Mouse (Mus musculus): ENCODE results near the gene B3gnt2. TPM values are rescaled to one million over a fixed set of nuclear protein-coding genes. Genes with fewer than 3 reads are reported as not detected.

The B3gnt2 gene
- polyA plus RNA-seq, 1 experiment from 2014 or later: 11.9 TPM

DNA sequence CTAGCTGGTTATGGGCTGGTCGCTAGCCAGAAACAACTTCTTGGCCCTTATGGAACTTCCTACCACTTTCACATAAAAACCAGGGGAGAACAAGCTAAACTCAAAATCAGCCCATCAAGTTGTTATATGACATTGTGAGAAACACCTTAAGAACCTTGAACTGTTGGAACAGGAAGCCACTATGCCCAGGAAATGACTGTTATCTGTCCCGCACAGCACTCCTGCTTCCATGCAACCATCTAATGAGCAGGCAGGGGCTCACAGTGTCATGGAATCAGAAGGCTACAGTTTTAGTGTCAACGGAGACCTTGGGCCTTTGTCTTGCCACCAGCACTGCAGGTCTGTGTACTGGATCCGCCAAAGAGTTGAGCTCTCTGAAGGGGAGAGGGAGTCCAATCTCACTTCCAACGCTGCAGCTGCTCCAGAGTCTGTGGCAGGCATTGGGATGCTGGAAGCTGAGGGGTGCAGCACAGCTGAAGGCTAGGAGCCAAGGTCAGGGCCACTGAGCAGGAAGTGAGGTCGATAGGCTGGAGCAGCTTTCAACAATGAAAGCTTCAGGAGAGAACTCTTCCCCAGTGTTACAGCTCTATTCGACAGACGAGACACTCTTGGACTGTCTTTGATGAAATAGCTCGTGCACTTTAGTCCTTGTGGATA lies 36.6 kb downstream of the B3gnt2 start:
- 70% methylated on average over 9 of the region's 9 CpGs for WGBS
- Histone ChIP-seq H3K9ac (no peak overlapping the region), H3K27ac (no peak overlapping the region), H3K36me3 (no peaks in the 10 kb centered on the region), H3K4me3 (replicated peaks) (no peak overlapping the region), H3K27me3 (replicated peaks) (no peaks in the 10 kb centered on the region), H3K9me3 (no peaks in the 10 kb centered on the region), H3K4me2 (replicated peaks) (no peak overlapping the region), H3K4me1 (replicated peaks) (no peaks in the 10 kb centered on the region)
- no peak for ATAC-seq

DNA sequence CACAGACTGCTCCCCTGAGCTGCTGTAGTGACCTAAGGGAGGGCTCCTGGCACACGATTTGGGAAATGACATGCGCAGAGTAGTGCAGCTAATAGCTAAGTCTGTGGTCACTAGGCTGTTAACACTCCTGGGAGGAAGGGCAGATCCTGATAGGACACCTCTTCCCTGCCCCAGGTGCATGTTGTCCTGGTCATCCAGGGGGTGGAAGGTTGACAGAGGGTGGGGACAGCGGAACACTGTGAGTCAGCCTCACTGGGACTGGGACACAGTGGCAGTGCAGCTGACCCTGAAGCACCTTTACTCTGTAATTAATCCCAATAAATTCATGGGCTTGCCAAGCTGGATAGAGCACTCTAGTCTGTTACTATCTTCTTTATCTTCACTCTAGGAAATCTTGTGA lies 39.5 kb downstream of the B3gnt2 start:
- Histone ChIP-seq H3K4me3 (replicated peaks) (no peak overlapping the region), H3K4me1 (replicated peaks) (no peaks in the 10 kb centered on the region), H3K9me3 (no peaks in the 10 kb centered on the region), H3K27ac (no peak overlapping the region), H3K27me3 (replicated peaks) (no peaks in the 10 kb centered on the region), H3K4me2 (replicated peaks) (no peak overlapping the region), H3K9ac (no peak overlapping the region), H3K36me3 (no peaks in the 10 kb centered on the region)
- 70% methylated on average over 3 of the region's 3 CpGs for WGBS
- ATAC-seq: no peak; the same call in 1 of the 2 replicates

- Histone ChIP-seq H3K9me3 (no peaks in the 10 kb centered on the region), H3K36me3 (no peaks in the 10 kb centered on the region), H3K27ac (no peak overlapping the region), H3K4me1 (replicated peaks) (no peaks in the 10 kb centered on the region), H3K4me3 (replicated peaks) (no peak overlapping the region), H3K9ac (no peak overlapping the region), H3K27me3 (replicated peaks) (no peaks in the 10 kb centered on the region), H3K4me2 (replicated peaks) (no peak overlapping the region)
- 69% methylated on average over 5 of the region's 5 CpGs for whole genome bisulfite sequencing
- no peak for ATAC-seq
These were observed 42.4 kb downstream of the B3gnt2 start for GRCm38 (mm10) chr11:22818371-22818770.

DNA sequence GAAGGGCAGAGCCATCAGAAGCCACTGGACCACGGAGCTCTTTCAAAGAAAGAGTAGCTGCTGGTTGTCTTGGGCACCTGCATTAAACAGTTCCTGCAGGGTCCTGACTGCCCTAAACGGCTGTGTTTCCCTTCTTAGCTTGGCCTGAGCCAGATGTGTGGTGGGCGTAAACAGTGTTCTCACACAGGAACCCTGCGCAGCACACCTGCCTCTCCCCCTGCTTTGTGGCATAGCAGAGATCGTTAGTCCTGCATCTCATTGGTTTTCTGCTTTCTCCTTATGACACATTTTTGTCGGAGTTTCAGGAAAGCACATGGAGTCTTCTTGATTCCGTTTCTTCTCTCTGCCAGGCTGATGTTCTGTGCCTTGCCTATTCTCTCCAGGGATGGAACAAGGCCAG lies 44.9 kb downstream of the B3gnt2 start:
- Histone ChIP-seq H3K9ac (no peak overlapping the region), H3K27me3 (replicated peaks) (no peaks in the 10 kb centered on the region), H3K4me2 (replicated peaks) (no peak overlapping the region), H3K4me3 (replicated peaks) (no peak overlapping the region), H3K9me3 (no peaks in the 10 kb centered on the region), H3K36me3 (no peaks in the 10 kb centered on the region), H3K27ac (no peak overlapping the region), H3K4me1 (replicated peaks) (no peaks in the 10 kb centered on the region)
- no peak for ATAC-seq
- 84% methylated on average over 7 of the region's 7 CpGs for WGBS

- Histone ChIP-seq H3K27me3 (replicated peaks) (no peaks in the 10 kb centered on the region), H3K4me1 (replicated peaks) (no peaks in the 10 kb centered on the region), H3K9ac (no peak overlapping the region), H3K4me3 (replicated peaks) (no peak overlapping the region), H3K9me3 (no peaks in the 10 kb centered on the region), H3K27ac (no peak overlapping the region), H3K36me3 (no peaks in the 10 kb centered on the region), H3K4me2 (replicated peaks) (no peak overlapping the region)
- no peak for ATAC-seq
These were observed 45.6 kb downstream of the B3gnt2 start for GRCm38 (mm10) chr11:22815143-22815542.

DNA sequence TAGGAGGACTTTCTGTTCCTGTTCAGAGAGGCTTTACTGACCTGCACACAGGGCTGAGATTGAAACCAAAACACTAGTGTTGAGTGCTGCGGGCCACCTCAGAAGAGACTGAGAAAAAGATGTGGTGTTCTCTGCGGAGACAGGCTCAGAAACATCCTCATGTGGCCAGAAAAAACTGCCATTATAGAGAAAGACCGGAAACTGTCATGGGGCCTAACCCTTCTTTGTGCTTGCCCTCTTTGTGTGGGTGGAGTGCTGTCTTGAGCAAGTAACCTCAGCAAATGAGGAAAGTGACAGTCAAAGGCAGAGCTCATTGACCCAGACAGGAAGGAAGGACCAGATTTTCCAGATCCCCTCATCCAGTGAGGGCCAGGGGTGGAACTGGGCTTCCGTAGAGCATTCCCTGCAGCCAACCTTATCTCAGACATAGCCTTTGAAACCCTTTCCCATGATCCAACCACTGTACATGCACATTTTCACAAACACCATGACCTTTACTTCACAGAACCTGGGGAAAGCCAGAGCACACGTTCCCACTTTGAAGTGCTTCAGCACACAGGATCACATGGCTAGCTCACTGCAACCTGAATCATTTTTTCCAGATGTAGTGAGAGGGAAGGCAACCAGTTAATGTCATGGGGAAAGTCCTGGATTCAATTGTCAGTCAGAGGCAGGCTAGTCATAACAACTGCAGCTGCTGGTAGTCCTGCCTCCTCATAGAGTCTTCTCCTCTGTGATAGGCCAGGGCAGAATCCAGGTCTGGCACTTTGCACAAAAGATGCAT lies 46.6 kb downstream of the B3gnt2 start:
- Histone ChIP-seq H3K27me3 (replicated peaks) (no peaks in the 10 kb centered on the region), H3K4me1 (replicated peaks) (no peaks in the 10 kb centered on the region), H3K9ac (no peak overlapping the region), H3K4me3 (replicated peaks) (no peak overlapping the region), H3K9me3 (no peaks in the 10 kb centered on the region), H3K4me2 (replicated peaks) (no peak overlapping the region), H3K27ac (no peak overlapping the region), H3K36me3 (no peaks in the 10 kb centered on the region)
- WGBS: 78% methylated on average over 5 of the region's 5 CpGs
- no peak for ATAC-seq

DNA sequence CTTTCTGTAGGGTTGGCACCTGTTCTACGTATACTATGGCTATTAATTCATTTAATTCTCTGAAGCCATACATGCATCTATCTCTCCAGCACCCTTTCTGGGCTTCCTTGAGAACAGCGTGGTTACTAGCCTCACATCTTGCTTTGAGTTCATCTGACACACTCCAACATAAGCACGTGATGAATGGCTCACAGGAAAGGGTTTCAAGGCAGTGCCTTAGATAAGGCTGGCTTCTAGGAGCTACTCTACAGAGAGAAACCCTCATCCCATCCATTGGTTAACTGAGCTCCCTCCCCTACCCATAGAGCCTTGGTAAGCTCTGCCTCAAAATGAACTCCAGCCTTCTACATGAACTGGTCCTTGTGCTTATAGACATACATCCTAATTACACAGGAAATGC lies 47.3 kb downstream of the B3gnt2 start:
- H3K36me3 ChIP-seq: no peaks in the 10 kb centered on the region
- H3K9me3 ChIP-seq: no peaks in the 10 kb centered on the region
- no peak overlapping the region for H3K4me3 ChIP-seq (replicated peaks)
- H3K4me1 ChIP-seq (replicated peaks): no peaks in the 10 kb centered on the region
- no peak overlapping the region for H3K27ac ChIP-seq
- no peak for ATAC-seq
- H3K27me3 ChIP-seq (replicated peaks): no peaks in the 10 kb centered on the region
- WGBS: 80% methylated on average over 3 of the region's 3 CpGs
- no peak overlapping the region for H3K9ac ChIP-seq
- no peak overlapping the region for H3K4me2 ChIP-seq (replicated peaks)

DNA sequence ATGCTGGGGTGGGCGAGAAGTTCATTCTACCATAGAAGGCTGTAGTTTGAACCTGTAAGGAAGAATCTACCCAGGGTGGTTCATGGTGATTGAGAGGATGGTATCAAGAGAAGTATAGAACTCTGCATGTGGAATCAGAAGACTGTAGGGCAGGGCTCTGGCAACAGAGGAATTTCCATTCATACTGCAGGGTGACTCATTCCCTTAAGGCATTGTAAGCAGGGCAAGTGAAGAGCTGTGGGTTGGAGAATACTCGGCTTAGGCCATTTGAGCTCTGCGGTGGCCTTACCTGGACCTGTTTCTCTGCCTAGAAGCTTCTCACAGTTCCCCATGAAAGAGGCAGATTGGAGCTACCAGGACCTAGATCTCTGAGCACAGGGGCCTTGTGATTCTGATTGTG lies 49.3 kb downstream of the B3gnt2 start:
- Histone ChIP-seq H3K4me3 (replicated peaks) (no peak overlapping the region), H3K36me3 (no peaks in the 10 kb centered on the region), H3K9ac (no peak overlapping the region), H3K27ac (no peak overlapping the region), H3K9me3 (no peaks in the 10 kb centered on the region), H3K4me1 (replicated peaks) (no peaks in the 10 kb centered on the region), H3K27me3 (replicated peaks) (no peaks in the 10 kb centered on the region), H3K4me2 (replicated peaks) (no peak overlapping the region)
- ATAC-seq: no peak
- 86% methylated on average over 3 of the region's 3 CpGs for WGBS

DNA sequence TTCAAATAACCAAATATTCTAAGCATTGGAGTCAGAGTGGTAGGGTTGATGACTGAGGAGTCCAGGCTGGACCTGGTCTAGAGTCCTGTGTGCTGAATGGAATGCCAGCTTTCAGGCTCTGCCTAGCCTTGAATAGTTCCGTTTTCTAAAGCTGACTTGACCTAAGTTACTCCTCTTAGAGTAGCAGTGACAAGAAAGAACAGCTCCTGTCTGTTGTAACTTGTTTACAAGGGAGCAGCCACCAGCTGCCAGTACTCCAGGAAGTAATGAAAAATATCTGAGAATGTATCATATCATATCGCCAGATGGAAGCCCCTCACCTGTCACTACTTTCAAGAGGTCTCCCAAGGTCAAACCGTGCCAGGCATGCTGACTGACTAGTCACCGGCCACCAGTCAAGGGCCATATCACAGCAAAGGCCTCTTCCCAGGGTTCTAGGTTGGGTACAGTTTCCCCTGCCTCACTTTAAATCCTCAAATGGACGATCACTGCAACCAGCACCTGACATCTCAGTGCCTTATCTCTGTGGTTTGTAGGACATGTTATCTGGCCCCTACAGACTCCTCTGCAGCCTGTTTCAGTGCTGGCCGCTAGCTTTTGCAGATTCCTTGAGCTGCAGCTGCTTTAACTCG lies 51.2 kb downstream of the B3gnt2 start:
- ATAC-seq: 0 out of 2 replicates have a peak, but pooled peaks have one; percentile 22
- H3K9ac ChIP-seq: no peak overlapping the region
- H3K27ac ChIP-seq: no peak overlapping the region
- WGBS: 65% methylated on average over 7 of the region's 7 CpGs
- H3K4me2 ChIP-seq (replicated peaks): no peak overlapping the region
- no peaks in the 10 kb centered on the region for H3K9me3 ChIP-seq
- no peak overlapping the region for H3K4me3 ChIP-seq (replicated peaks)
- H3K27me3 ChIP-seq (replicated peaks): no peaks in the 10 kb centered on the region
- no peaks in the 10 kb centered on the region for H3K36me3 ChIP-seq
- H3K4me1 ChIP-seq (replicated peaks): no peaks in the 10 kb centered on the region

DNA sequence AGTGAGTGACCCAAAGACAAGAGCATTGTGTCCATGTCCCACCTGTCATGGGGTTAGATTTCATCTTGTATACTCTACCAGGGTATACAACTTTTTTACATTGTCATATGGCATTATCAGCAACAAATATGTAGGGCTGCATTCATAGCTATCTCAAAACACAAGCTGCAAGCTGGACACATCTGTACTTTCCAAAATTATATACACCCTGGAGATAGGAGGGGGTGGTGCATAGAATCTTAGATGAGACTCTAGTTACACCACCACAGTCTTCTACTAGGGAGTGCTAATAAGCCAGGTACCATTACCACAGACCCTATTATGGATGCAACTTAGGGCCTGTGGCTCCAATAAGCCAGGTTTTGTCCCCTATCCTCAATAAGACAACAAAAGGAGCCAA lies 52.7 kb downstream of the B3gnt2 start:
- no peaks in the 10 kb centered on the region for H3K27me3 ChIP-seq (replicated peaks)
- no peak overlapping the region for H3K4me3 ChIP-seq (replicated peaks)
- H3K9me3 ChIP-seq: no peaks in the 10 kb centered on the region
- no peak for ATAC-seq
- no peak overlapping the region for H3K4me2 ChIP-seq (replicated peaks)
- H3K36me3 ChIP-seq: no peaks in the 10 kb centered on the region
- H3K4me1 ChIP-seq (replicated peaks): no peaks in the 10 kb centered on the region
- no peak overlapping the region for H3K27ac ChIP-seq
- no peak overlapping the region for H3K9ac ChIP-seq

GRCm38 (mm10) chr11:22805171-22805570 lies 55.6 kb downstream of the B3gnt2 start:
- Histone ChIP-seq H3K4me2 (replicated peaks) (no peak overlapping the region), H3K9ac (no peak overlapping the region), H3K27ac (no peak overlapping the region), H3K4me3 (replicated peaks) (no peak overlapping the region), H3K36me3 (no peaks in the 10 kb centered on the region), H3K27me3 (replicated peaks) (no peaks in the 10 kb centered on the region), H3K4me1 (replicated peaks) (0 out of 2 replicates have a peak, but pooled peaks cover 4% of the 10 kb centered on the region), H3K9me3 (no peaks in the 10 kb centered on the region)
- ATAC-seq: no peak
- WGBS: 73% methylated on average over 1 of the region's 1 CpGs

GRCm38 (mm10) chr11:22799987-22800424 lies 60.8 kb downstream of the B3gnt2 start:
- H3K4me3 ChIP-seq (replicated peaks): no peak overlapping the region
- no peak overlapping the region for H3K9ac ChIP-seq
- H3K27me3 ChIP-seq (replicated peaks): no peaks in the 10 kb centered on the region
- H3K4me1 ChIP-seq (replicated peaks): peaks cover 9% of the 10 kb centered on the region; the same call in 1 of the 2 replicates
- H3K27ac ChIP-seq: no peak overlapping the region
- H3K9me3 ChIP-seq: no peaks in the 10 kb centered on the region
- ATAC-seq: peak; percentile 83
- 17% methylated on average over 9 of the region's 9 CpGs for WGBS
- H3K4me2 ChIP-seq (replicated peaks): peak overlapping the region; percentile 36
- no peaks in the 10 kb centered on the region for H3K36me3 ChIP-seq
